Mouse (Mus musculus): ENCODE measurements around the gene Cyp17a1. TPM values are rescaled to one million over a fixed set of nuclear protein-coding genes. Genes with fewer than 3 reads are reported as not detected.

Gene Cyp17a1
- not detected in 2 replicates for polyA plus RNA-seq (2012)

DNA sequence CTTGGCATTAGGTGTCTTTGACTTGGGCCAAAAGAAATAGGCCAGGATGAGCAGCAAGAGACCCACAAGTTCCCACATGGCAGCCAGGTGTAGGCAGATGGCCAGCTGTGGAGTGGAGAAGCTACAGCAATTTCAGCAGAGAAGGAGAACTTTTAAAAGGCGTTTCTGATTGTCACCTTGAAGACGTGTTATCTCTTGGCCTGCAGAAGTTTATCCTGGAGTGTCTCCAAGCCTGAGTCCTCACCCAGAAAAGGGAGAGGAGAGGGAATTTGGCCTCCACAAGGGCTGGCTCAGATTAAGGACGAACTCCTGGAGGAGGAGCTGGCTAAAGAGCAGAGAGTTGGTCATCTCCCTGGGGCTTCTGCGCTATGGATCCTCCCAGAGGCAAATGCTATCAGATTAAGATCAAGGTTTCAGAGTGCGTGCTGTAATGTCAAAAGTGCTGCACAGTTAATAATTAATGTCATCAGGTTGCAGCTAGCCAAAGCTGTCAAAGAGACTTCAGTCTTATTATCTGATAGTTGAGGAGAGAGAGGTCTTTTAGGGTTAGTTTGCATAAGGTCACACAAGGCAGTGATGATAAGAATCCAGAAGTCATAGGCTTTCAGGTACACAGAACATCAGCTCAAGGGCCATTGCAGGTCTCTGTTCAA, at the start of gene Cyp17a1:
Cyp17a1 (minus strand) TSS at position 407 of the 653 bp plus-strand sequence.
- TF ChIP-seq GATA1 (IDR thresholded peaks at IDR 0.05; ENCODE audit: low read length): no peak

DNA sequence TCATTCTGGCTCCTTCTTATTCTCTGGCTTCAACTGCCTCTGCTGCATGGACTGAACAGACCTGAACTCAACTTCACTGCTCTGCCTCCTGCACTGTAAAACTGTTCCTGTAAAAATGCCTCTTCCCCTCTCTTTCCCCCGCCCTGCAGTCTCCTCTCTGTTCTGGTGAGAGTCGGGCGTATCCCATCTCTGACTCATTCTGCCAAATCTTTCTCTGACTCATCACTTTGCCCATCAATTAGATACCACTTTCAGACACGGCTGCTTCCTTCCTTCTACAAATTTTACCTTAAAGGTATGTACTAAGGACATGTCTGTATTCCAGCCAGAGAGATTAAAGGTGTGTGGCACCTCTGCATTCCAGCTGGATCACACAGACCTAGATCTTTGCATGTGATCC, 45.2 kb upstream of the Cyp17a1 start:
- no peak for TF ChIP-seq GATA1 (IDR thresholded peaks at IDR 0.05; ENCODE audit: low read length)

DNA sequence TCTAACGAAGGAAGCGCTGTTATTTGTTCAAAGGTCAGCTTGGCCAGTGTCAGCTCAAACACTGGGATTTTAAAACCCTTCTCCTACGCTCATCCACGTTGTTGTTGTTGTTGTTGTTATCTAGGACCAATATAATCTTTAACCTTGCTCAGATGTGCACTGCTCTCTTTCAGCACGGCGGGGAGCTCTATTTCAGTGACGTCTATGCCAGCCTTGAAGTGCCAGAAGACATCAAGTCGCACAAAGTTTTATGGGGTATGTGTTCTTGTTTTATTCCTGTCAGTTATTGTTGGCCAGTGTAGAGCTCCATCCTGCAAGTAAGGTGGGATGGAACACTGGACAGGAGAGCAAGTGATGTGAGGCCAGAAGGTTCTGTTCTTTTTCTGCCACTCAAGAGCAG, 42.0 kb upstream of the Cyp17a1 start:
- no peak for TF ChIP-seq GATA1 (IDR thresholded peaks at IDR 0.05; ENCODE audit: low read length)

DNA sequence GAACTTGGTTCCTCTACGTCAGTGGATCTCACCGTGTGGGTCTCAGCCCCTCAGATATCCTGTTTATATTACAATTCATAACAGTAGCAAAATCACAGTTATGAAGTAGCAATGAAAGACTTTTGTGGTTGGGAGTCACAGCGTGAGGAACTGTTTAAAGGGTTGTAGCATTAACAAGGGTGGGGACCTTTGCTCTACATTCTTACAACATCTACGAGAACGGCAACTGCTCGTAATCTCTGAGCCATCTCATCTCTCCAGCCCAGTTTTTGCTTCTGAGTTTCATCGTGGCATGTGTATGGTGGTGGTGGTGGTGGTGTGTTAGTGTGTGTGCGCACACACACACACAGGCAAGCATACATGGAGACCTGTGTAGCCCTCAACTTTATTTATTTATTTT, 41.3 kb upstream of the Cyp17a1 start:
- no peak for TF ChIP-seq GATA1 (IDR thresholded peaks at IDR 0.05; ENCODE audit: low read length)

DNA sequence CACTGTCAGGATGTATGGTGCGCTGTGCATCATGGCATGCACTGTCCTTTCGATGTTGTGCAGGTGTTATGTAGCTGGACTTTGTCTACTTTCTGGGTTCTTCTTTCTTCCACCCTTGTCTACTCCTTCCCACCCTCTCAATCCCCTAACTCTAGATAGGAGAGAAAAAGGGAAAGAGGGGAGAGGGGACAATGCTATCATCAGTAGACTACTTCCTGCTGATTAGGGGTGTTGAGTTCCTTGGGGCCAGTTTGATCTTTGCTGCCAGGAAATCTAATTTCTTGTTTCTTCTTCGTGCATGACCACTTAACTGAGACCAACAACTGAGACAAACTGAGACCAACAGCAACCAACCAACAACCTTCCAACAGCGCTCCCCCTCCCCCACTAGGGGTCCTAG, 37.6 kb upstream of the Cyp17a1 start:
- no peak for TF ChIP-seq GATA1 (IDR thresholded peaks at IDR 0.05; ENCODE audit: low read length)

DNA sequence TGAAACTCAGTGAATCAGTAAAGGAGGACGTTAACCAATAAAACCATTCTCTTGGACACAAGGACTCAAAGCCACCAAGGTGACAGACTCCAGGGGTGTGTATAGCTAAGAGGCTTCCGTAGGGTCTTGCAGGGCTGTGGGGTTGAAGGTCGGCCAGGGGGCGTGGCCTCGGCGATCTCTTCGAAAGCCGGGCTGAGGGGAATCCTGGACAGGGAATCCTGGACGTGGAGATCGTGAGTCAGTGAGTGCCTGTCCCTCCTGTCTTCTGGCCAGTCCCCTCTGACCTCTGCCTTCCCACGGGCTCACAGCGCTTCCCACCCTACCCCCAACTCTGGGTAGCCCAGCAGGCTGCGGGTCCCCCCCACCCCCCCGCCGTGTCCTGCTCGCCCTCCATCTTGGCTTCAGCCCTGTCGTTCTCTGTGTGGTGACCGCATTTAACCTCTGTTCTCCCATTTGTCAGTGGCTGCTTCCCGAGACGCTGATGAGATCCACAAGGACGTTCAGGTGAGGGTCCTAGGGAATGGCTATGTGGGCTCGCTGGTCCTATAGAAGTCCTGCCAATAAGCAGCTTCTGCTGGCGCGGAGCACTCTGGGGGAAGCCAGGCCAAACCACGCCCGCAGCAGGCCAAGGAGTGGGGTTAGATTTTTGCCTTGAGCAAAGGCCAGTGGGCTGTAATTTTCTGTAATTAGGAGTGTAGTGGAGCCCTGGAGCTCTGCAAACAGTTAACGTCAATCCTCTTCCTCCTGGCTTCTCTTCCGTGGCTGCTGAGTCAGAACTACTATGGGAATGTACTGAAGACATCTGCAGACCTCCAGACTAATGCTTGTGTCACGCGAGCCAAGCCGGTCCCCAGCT, 34.6 kb upstream of the Cyp17a1 start, which contains the start of gene As3mt:
As3mt (plus strand) TSS at position 163 of the 856 bp plus-strand sequence.
- no peak for TF ChIP-seq GATA1 (IDR thresholded peaks at IDR 0.05; ENCODE audit: low read length)

DNA sequence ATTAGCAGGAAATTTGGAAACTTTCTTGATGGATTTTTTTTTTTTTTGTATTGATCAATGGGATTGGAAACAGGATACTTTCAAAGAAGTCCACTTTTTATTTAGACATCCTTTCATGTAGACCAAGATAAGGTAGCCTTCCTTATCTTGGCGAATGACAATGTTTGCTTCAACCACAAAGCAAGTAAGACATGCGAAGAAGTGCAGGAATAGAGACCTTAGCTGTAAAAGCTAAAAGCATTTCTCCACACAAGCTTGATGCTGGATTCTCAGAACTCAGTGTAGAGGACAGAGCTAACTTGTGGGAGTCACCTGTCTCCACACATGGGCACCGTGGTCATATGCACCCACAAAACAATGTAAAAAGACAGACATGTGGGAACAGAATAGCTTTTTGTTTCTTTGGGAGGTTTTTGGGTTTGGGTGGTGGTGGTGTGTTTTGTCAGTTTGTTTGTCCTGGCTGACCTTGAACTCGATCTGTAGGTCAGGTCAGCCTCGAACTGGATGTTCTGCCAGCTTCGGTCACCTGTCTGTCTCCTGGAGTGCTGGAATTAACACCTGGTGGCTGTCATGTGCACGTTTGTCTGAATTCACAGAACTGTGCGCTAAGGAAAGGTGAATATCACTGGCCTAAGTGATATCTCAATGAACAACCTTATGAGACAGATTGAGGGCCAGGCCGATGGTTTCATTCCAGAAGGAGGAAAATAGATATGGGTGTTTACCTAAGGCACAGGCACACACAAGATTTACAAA, 33.7 kb upstream of the Cyp17a1 start:
- no peak for TF ChIP-seq GATA1 (IDR thresholded peaks at IDR 0.05; ENCODE audit: low read length)

DNA sequence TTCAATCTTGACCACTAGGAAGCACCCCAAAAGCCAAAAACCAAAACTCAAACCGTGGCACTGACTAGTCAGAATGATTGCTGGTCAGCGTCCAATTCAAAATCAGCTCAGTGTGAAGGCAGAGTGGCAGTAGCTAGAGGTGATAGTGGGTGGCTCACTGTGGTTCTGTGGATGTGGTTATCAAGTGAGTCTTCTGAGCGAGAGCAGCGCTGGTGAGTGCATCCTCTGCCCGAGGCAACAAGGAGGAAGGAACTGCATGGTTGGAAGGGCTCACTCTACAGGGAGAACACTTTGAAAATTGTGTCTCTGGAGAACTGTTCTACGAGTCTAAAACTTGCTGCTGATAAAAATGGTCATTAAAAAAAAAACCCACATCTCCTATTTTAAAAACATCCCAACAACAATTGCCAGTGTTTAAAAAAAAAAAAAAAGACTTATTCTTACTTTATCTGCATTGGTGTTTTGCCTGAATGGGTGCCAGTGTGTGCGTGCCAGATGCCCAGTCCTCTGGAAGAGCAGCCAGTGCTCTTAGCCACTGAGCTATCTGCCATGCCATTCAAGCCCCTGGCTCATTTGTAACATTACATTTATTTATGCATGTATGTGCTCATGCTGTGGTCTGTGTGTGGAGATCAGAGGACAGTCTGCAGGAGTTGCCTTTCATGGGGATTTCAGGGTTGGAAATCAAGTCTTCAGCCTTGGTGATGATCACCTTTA, 33.0 kb upstream of the Cyp17a1 start:
- TF ChIP-seq GATA1 (IDR thresholded peaks at IDR 0.05; ENCODE audit: low read length): no peak

DNA sequence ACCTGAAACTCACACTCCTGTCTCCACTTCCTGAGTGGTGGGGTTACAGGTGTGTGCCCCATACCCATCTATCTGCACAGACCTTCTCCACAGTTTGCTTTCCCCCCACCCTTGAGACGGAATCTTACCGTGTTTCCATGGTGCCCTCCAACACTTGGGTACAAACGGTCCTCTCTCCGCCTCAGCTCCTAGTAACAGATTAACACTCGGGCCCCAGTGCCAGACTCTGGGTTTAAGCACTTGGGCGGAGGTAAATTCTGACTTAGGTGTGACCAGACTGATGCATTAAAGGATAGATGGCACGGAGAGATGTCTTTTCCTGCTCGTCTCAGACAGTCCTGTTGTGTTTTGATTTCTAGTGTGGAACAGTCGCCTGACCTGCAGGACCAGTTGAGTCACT, 28.2 kb upstream of the Cyp17a1 start:
- TF ChIP-seq GATA1 (IDR thresholded peaks at IDR 0.05; ENCODE audit: low read length): no peak

DNA sequence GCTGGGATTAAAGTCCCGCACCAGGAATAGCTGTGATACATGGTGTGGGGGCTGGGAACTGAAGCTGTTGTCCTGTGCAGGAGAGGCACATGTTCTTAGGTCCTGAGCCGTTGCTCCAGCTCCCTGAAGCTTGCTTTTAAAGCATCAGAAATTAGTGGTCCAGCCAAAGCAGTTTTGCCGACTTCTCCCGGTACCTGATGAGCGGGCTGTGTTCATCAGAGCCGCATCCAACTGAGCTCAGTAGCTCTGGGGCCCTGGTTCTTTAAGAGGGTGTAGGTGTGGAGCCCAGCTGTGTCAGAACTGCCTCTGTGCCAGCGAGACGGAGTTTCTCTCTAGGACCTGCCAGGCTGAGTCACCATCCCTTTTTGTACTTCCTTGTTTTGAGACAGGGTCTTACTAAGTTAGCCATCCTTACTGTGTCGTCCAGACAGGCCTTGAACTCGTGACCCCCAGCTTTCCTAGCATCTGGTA, 26.1 kb upstream of the Cyp17a1 start:
- no peak for TF ChIP-seq GATA1 (IDR thresholded peaks at IDR 0.05; ENCODE audit: low read length)

DNA sequence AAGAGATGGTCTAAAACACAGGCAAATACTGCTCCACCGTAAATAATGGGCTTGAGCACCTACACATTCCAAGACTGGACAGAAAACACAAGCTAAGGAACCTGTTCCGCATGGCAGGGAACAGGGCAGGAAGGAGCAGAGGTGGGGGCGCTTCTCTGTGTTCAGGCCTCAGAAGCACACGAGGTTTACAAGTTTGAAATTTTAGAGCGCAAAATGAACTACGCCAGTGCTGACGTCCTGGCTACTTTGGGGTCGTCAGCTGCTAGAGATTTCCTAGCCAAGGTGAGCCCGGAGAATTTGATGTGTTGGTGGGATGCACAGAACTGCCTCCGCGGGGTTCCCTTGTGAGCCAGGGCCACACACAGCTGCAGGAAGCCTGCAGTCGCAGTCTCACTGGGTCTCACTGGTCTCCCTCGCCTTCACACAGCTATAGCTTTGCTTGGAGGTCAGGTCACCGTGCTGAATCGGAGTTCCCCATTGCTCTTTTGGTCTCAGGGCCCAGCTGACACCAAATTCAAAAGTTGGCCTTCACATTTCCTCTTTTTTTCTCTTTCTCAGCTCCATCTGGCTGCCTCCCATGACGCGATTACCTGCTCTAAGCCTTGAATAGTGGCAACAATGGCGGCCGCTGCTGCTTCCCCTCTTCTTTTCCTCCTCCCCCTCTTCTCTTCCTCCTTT, 25.0 kb upstream of the Cyp17a1 start:
- TF ChIP-seq GATA1 (IDR thresholded peaks at IDR 0.05; ENCODE audit: low read length): no peak

DNA sequence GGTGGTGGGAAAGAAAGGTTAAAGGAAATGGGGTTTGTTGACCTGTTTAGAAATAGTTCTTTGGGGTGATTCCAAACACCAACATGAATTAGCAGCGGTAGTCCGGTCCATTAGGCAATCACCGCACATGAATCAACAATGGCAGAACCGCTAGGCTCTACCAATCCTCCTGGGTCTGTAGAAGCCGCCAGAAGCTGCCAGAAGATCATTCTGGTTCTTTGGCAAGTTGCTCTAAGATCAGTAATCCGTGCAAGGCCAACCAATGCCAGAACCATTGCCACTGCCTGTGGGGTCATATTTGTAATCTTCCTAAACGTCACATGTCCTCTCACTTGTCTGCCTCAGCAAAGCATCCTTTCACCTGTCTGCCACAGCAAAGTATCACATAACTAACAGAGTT, 24.0 kb upstream of the Cyp17a1 start:
- TF ChIP-seq GATA1 (IDR thresholded peaks at IDR 0.05; ENCODE audit: low read length): no peak

DNA sequence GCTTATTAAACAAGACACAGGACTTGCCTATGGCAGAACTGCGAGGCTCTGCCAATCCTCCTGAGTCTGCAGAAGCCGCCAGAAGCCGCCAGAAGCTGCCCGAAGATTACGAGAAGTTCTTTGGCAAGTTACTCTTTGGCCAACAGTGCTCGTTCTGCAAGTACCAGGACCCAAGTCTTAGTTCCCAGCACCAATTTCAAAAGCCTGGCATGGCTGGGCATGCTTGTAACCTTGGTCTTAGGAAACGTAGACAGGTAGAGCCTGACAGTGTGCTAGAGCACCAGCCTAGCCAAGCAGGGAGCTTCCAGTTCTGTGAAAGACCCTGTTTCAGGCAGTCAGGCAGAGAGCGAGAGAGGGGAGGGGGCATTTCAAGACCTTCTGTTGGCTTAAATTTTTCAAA, 23.5 kb upstream of the Cyp17a1 start:
- TF ChIP-seq GATA1 (IDR thresholded peaks at IDR 0.05; ENCODE audit: low read length): no peak

DNA sequence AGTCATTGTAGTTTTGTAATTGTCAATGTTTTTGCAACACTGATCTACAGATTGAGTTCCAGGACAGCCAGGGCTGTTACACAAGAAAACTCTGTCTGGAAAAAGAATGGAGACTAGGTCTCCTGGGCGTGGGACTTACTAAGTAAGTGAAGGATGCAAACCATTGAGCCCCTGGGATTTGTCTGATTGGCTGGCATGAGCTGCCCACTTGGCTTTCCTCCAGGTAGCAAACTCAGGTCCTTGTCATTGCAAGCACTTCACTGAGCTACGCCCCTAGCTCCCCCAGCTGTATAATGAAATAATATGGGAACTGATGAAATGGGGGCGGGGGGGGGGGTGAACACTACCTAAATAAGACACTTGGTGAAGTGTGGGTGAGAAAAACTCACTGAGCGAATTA, 20.2 kb upstream of the Cyp17a1 start:
- TF ChIP-seq GATA1 (IDR thresholded peaks at IDR 0.05; ENCODE audit: low read length): no peak

DNA sequence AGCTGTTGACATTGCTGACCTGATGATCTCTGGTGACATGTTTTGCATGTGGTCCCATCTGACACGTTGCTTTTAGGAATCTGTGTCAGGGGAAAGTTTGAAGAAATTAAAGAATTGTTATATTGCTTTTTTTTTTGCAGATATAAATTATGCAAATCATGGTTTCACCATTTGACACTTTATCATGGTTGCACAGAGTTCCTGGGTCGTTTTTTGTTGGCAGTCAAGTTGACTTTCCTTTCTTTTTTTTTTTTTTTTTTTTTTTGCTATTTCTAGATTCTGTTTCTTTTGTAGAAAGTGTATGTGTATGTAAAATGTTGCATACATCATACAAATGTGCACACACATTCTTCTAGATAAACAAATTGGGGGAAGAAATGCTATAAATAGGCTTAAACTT, 18.1 kb upstream of the Cyp17a1 start:
- no peak for TF ChIP-seq GATA1 (IDR thresholded peaks at IDR 0.05; ENCODE audit: low read length)
